Mouse (Mus musculus) embryonic facial prominence, embryonic 15.5 days (tissue): ENCODE data around the gene Ets2. TPM values are rescaled to one million over a fixed set of nuclear protein-coding genes. Genes with fewer than 3 reads are reported as not detected.

Experiments used
- ATAC-seq: fragments of 200-750 bp; cut with Nextera tagmentation; 2 replicates; pipeline ENCODE4 v1.8.0; 2017; ENCODE audit warnings: low read depth, moderate TSS enrichment; ENCODE audit not compliant: insufficient number of reproducible peaks, low FRiP score, low TSS enrichment
- H3K27ac ChIP-seq: fragments of 300-500 bp; sonication (generic); replicated peaks from 2 replicates; pipeline ENCODE4 v1.5.1; 2015; ENCODE audit warnings: mild to moderate bottlenecking, inconsistent platforms
- H3K27me3 ChIP-seq: fragments of 300-500 bp; sonication (generic); 2 replicates; pipeline ENCODE4 v1.6.1; 2015; ENCODE audit warnings: inconsistent platforms
- H3K36me3 ChIP-seq: fragments of 300-500 bp; sonication (generic); 2 replicates; pipeline ENCODE4 v1.6.1; 2015; ENCODE audit warnings: mild to moderate bottlenecking, inconsistent platforms
- H3K4me1 ChIP-seq: fragments of 300-500 bp; sonication (generic); 2 replicates; pipeline ENCODE4 v1.6.1; 2015; ENCODE audit warnings: inconsistent platforms
- H3K4me2 ChIP-seq: fragments of 300-500 bp; sonication (generic); replicated peaks from 2 replicates; pipeline ENCODE4 v1.6.1; 2015; ENCODE audit warnings: mild to moderate bottlenecking, inconsistent platforms
- H3K4me3 ChIP-seq: fragments of 300-500 bp; sonication (generic); replicated peaks from 2 replicates; pipeline ENCODE4 v1.5.1; 2015; ENCODE audit warnings: mild to moderate bottlenecking, inconsistent platforms
- H3K9ac ChIP-seq: fragments of 300-500 bp; sonication (generic); 2 replicates; pipeline ENCODE4 v1.6.1; 2015; ENCODE audit warnings: inconsistent platforms
- H3K9me3 ChIP-seq: fragments of 300-500 bp; sonication (generic); replicated peaks from 2 replicates; pipeline ENCODE4 v1.6.1; 2016; ENCODE audit warnings: inconsistent platforms
- WGBS: fragments of 180-500 bp; shearing (Covaris S2); methylation state at CpG from one replicate; pipeline ENCODE4 v1.1.7; 2015; 5-methylcytosine and 5-hydroxymethylcytosine counted together
- polyA plus RNA-seq: library from polyadenylated mRNA; unstranded; fragments of >200 nt; fragmentation: Nextera tagmentation; extraction: Ambion mirVana; gene quantifications from 2 replicates; pipeline ENCODE4 v1.2.1, GENCODE M21; 2015

Ets2 gene
- polyA plus RNA-seq, 1 experiment from 2014 or later = 92.0 TPM

DNA sequence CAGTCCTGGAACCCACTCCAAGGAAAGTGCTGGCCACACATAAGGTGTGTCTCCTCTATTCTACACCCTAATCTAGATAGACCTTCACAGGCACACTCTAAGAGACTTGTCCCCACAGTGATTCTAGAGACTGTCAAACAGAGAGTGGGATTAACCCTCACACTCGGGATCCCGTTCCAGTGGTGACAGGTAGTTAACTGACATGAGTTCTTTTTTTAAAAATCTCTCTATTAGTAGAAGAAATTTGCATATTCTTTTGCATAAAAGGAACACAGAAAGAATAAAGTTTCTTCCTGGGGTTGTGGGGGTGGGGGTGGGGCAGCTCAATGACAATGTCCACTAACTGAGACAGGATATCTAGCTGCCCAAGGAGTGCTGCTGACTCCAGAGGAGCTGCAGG is 32.9 kb downstream of the Ets2 start:
- ATAC-seq = no peak
- Histone ChIP-seq H3K4me2 (no peak overlapping the region), H3K4me3 (no peak overlapping the region), H3K27me3 (no peaks in the 10 kb centered on the region), H3K4me1 (peaks cover 3% of the 10 kb centered on the region), H3K36me3 (no peaks in the 10 kb centered on the region), H3K9me3 (no peaks in the 10 kb centered on the region), H3K9ac (no peak overlapping the region), H3K27ac (no peak overlapping the region)
- WGBS = 65% methylated on average over 2 of the region's 2 CpGs

- H3K9me3 ChIP-seq = no peaks in the 10 kb centered on the region
- H3K27ac ChIP-seq = no peak overlapping the region
- H3K4me3 ChIP-seq = no peak overlapping the region
- H3K4me1 ChIP-seq = 0 out of 2 replicates have a peak, but pooled peaks cover 2% of the 10 kb centered on the region
- no peak overlapping the region for H3K9ac ChIP-seq
- H3K4me2 ChIP-seq = no peak overlapping the region
- no peaks in the 10 kb centered on the region for H3K27me3 ChIP-seq
- H3K36me3 ChIP-seq = no peaks in the 10 kb centered on the region
- no peak for ATAC-seq
Observed at GRCm38 (mm10) chr16:95736059-95736458, 34.2 kb downstream of the Ets2 start.

DNA sequence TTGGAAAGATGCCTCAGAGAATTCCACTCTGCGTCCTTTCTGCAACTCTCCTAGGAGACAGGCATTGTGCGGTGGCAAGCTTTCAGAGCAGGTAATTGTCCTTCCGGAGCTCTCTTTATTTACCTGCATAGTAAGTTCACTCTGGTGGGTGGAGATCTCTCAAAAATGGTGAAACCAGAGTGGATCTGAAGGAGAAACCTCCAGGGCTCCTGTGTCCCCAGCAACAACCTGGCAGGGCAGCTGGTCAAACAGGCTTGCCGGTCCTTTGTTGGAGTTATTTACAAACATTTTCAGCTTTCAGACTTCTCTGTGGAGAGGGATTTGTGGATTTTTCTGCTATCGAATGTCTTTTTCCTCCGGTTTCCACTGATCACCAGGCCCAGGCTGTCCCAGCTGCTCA is 34.6 kb downstream of the Ets2 start:
- 67% methylated on average over 6 of the region's 6 CpGs for WGBS
- no peaks in the 10 kb centered on the region for H3K9me3 ChIP-seq
- ATAC-seq = no peak
- H3K4me1 ChIP-seq = peaks cover 6% of the 10 kb centered on the region; the same call in 1 of the 2 replicates
- no peak overlapping the region for H3K9ac ChIP-seq
- no peaks in the 10 kb centered on the region for H3K27me3 ChIP-seq
- no peak overlapping the region for H3K4me2 ChIP-seq
- H3K27ac ChIP-seq = peak overlapping the region; percentile 25; the same call in 1 of the 2 replicates
- H3K36me3 ChIP-seq = no peaks in the 10 kb centered on the region
- no peak overlapping the region for H3K4me3 ChIP-seq

DNA sequence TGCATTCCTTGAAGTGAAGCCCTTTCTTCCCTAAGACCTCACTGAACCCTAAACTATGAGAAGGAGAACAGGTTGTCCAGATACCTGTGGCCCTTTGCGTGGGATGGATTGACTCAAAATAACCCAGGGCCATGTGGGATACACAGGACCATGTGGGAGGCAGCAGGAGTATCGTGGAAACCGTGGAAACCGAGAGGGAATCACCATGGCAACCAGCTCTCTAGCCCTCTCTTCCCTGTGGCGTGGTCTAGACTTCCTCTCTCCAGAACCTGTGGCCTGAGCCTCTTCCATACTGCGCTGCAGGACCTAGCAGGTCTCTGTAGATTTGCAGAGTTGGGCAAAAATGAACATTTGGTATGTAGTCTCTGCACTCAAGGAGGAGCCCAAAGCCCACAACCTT is 37.6 kb downstream of the Ets2 start:
- WGBS = 72% methylated on average over 6 of the region's 6 CpGs

GRCm38 (mm10) chr16:95741358-95741757 is 39.5 kb downstream of the Ets2 start:
- Histone ChIP-seq H3K4me3 (no peak overlapping the region), H3K27me3 (no peaks in the 10 kb centered on the region), H3K9ac (no peak overlapping the region), H3K27ac (no peak overlapping the region), H3K4me1 (peaks cover 40% of the 10 kb centered on the region), H3K9me3 (no peaks in the 10 kb centered on the region), H3K36me3 (no peaks in the 10 kb centered on the region), H3K4me2 (no peak overlapping the region)
- ATAC-seq = no peak
- 64% methylated on average over 11 of the region's 11 CpGs for WGBS

More for the DNA sequence above, 37.6 kb downstream of the Ets2 start:
- Histone ChIP-seq H3K9ac (no peak overlapping the region), H3K4me3 (no peak overlapping the region), H3K27ac (no peak overlapping the region), H3K9me3 (no peaks in the 10 kb centered on the region), H3K4me1 (peaks cover 29% of the 10 kb centered on the region), H3K27me3 (no peaks in the 10 kb centered on the region), H3K36me3 (no peaks in the 10 kb centered on the region), H3K4me2 (no peak overlapping the region)
- ATAC-seq = no peak

DNA sequence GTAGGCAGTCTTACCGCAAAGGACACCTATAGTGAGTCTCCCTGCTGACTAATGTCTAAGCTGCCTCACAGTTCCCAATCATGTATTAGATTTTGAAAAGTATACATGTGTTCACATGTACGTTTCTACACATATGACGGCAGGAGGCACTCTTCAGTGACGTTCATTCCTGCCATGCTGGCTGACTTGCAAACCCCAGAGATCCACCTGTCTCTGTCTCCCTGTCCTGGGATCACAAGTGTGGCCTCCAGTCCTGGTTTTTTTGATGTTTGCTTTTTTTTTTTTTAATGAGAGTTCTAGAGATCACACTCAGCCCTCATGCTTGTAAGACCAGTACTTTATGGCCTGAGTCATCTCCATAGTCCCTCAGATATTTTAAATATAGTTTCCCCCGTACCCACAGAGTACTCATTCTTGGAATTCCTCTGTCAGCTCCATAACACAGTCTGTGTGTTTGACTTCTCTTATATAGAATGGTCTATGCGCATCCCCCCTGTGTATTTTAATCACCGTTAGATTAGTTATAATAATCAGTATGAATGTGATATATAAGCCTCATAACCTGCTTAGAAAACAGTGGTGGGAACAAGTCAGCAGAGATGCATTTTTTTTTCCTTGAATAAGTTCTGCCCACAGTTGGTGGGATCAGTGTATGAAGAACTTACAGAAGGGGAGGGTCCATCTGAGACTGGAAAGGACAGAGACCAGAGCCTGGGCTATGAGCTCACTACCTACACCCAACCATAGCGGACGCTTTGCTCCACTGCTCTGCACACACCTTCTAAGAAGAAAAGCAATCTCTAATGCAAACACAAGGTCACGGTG is 40.3 kb downstream of the Ets2 start:
- Histone ChIP-seq H3K27me3 (no peaks in the 10 kb centered on the region), H3K9me3 (no peaks in the 10 kb centered on the region), H3K27ac (no peak overlapping the region; the same call in 1 of the 2 replicates), H3K4me2 (no peak overlapping the region), H3K36me3 (no peaks in the 10 kb centered on the region), H3K4me1 (peaks cover 40% of the 10 kb centered on the region), H3K4me3 (no peak overlapping the region), H3K9ac (no peak overlapping the region)
- 0 out of 2 replicates have a peak, but pooled peaks have one; percentile 55 for ATAC-seq
- 70% methylated on average over 10 of the region's 10 CpGs for WGBS

DNA sequence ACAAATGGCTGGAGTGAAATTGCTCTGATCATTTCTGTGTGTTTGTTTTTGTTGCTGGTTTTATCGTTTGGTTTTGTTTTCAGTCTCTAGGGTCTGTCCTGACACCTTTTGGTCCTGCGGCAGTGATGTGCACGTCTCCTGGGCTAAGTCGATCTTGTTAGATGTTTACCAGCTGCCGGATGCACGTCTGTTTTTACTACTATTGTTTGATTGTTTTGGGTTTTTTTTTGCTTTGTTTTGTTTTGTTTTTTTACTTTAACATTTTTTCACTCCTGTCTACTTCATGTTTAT is 40.8 kb downstream of the Ets2 start:
- no peak overlapping the region for H3K4me3 ChIP-seq
- H3K4me2 ChIP-seq = no peak overlapping the region
- H3K27me3 ChIP-seq = no peaks in the 10 kb centered on the region
- peaks cover 40% of the 10 kb centered on the region for H3K4me1 ChIP-seq
- no peak overlapping the region for H3K9ac ChIP-seq
- no peaks in the 10 kb centered on the region for H3K36me3 ChIP-seq
- no peak overlapping the region; the same call in 1 of the 2 replicates for H3K27ac ChIP-seq
- ATAC-seq = no peak
- no peaks in the 10 kb centered on the region for H3K9me3 ChIP-seq
- WGBS = 41% methylated on average over 6 of the region's 6 CpGs

GRCm38 (mm10) chr16:95743104-95743503 is 41.2 kb downstream of the Ets2 start:
- Histone ChIP-seq H3K4me2 (no peak overlapping the region), H3K27ac (no peak overlapping the region), H3K36me3 (no peaks in the 10 kb centered on the region), H3K4me1 (peaks cover 40% of the 10 kb centered on the region), H3K9me3 (no peaks in the 10 kb centered on the region), H3K4me3 (no peak overlapping the region), H3K9ac (no peak overlapping the region), H3K27me3 (no peaks in the 10 kb centered on the region)
- 67% methylated on average over 4 of the region's 4 CpGs for WGBS
- ATAC-seq = no peak

- Histone ChIP-seq H3K27me3 (no peaks in the 10 kb centered on the region), H3K4me1 (peaks cover 49% of the 10 kb centered on the region), H3K9ac (no peak overlapping the region), H3K4me3 (no peak overlapping the region), H3K27ac (peak overlapping the region; percentile 45; the same call in 1 of the 2 replicates), H3K9me3 (no peaks in the 10 kb centered on the region), H3K36me3 (no peaks in the 10 kb centered on the region), H3K4me2 (no peak overlapping the region)
- ATAC-seq = no peak
- 32% methylated on average over 8 of the region's 8 CpGs for WGBS
Observed at GRCm38 (mm10) chr16:95744771-95745170, 42.9 kb downstream of the Ets2 start.

GRCm38 (mm10) chr16:95745685-95746084 is 43.8 kb downstream of the Ets2 start:
- Histone ChIP-seq H3K36me3 (no peaks in the 10 kb centered on the region), H3K4me2 (no peak overlapping the region), H3K27me3 (no peaks in the 10 kb centered on the region), H3K4me1 (peaks cover 55% of the 10 kb centered on the region), H3K27ac (0 out of 2 replicates have a peak overlapping the region, but pooled peaks have one; percentile 45), H3K9me3 (no peaks in the 10 kb centered on the region), H3K9ac (no peak overlapping the region), H3K4me3 (no peak overlapping the region)
- WGBS = 72% methylated on average over 3 of the region's 3 CpGs
- ATAC-seq = no peak

- Histone ChIP-seq H3K27ac (no peak overlapping the region), H3K9me3 (no peaks in the 10 kb centered on the region), H3K9ac (no peak overlapping the region), H3K4me3 (no peak overlapping the region), H3K27me3 (no peaks in the 10 kb centered on the region), H3K36me3 (no peaks in the 10 kb centered on the region), H3K4me1 (peaks cover 48% of the 10 kb centered on the region), H3K4me2 (no peak overlapping the region)
- ATAC-seq = no peak
- WGBS = 83% methylated on average over 2 of the region's 2 CpGs
Observed at GRCm38 (mm10) chr16:95746565-95746964, 44.7 kb downstream of the Ets2 start.
